Mouse (Mus musculus) megakaryocyte-erythroid progenitor cell, adult 5-6 weeks (primary cell): ENCODE results near the gene Tmem102. TPM values are rescaled to one million over a fixed set of nuclear protein-coding genes. Genes with fewer than 3 reads are reported as not detected.

Experiments
- ATAC-seq: replicated peaks from 2 replicates; pipeline ENCODE4 v1.8.0; 2016; ENCODE audit warnings: mild to moderate bottlenecking, inconsistent platforms; ENCODE audit not compliant: severe bottlenecking, poor library complexity, low FRiP score, low TSS enrichment
- total RNA-seq, 2 experiments: library from RNA; stranded (forward) in 1 of 2; stranded (reverse) in 1 of 2; fragments of 200-1000, 215-1000 nt in 1 of 2; fragments of >200 nt in 1 of 2; fragmentation: Nextera tagmentation in 1 of 2; gene quantifications; 2 replicates each; pipeline ENCODE4 v1.2.3; 2014 to 2017

Tmem102 gene
- total RNA-seq, 2 experiments from 2014 or later, result not detected

DNA sequence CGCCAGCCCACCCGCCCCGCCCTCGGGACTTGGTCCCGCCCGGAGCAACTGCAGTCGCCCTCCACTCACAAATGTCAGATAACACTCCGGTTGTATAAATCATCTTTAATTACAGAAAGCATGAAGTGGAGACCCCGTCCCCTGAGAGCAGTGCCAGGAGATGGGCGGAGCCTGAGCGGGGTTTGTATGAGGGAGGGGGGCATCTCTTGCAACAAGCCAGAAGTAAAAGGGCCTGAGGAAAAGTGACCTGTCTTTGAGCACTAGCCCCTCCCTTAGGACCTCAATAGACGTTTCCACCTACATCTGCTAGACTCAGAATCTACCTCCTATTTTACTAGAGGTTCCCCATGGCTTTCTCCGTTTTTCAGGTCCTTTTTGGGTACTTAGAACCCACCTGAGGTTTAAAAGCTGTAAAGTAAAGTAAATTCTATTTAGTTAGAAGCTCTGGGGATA, 9.4 kb downstream of the Tmem102 start:
- ATAC-seq, result no peak

DNA sequence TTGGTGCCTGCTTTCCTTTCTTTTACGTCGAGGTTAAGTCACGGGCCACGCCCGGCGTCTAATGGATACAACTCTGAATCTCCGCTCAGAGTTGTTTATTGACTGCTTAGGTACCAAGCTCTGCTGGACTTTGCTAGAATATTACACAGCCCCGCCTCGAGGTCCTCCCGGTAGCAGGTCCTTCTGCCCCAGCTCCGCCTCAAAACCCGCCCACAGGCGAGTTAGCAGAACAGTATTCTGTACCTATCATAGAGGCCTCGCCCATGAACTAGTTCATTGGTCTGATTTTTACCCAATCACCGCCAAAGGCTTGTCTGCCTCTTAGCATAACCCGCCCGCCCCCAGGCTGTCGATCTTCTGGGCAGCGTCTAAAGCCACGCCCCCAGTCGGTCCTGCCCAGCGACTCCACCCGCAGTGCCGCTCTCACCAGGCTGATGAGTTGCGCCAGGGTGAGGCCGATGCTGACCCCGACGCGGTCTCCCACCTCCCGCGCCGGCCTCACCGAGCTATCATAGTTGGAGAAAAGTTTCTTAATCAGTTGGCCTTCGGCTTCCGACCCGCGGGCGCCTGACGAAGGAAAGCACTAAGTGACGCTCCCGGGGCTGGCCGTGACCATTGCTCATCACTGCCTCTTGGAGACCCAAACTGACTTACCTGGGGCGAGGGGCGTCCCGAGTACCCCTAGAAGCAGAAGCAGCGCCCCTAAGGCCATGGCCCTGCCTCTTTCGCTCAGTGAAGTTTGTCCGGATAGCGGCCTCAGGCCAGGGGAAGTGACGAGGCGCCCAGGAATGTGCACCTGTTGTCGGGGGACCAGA, 10.0 kb downstream of the Tmem102 start, which contains the start of gene Chrnb1:
Chrnb1 (minus strand) TSS at position 776 of the 815 bp plus-strand sequence.
- ATAC-seq, result peak; percentile 99

DNA sequence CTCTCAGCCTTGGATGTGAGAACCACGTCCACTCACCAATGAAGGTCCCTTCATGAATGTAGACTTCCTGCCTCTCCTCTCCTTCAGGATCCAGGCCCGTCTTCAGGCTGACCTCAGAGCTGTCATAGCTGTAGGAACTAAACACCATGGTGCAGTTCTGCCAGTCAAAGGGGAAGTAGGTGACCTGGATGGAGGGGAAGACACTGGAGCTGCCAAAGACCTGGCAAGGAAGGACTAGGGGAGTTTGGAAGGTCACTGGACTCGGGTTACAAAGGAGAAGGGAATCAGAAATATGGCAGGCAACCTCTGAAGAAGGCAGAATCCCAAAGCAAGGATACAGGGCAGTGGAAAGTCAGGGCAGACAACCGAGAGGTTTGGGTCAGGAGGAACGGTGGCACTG, 12.0 kb downstream of the Tmem102 start:
- no peak for ATAC-seq

DNA sequence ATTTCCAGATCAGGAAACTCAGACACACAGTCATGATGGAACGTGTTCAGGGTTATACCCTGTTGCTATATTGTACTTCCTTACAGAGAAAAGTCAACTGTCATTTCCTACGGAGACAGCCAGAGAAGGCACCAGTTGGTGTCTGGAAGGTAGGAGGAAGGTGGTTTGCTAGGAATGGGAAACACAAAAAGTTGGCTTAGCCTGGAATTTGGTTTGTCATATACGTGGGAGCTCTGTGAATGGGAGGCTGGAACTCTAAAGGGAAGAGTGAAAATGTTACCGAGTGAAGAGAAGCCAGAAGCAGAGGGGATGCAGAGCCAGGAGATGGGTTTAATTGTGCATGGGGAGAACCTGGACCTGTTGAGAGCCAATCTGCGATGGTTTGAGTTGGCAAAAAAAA, 14.0 kb downstream of the Tmem102 start:
- no peak for ATAC-seq

DNA sequence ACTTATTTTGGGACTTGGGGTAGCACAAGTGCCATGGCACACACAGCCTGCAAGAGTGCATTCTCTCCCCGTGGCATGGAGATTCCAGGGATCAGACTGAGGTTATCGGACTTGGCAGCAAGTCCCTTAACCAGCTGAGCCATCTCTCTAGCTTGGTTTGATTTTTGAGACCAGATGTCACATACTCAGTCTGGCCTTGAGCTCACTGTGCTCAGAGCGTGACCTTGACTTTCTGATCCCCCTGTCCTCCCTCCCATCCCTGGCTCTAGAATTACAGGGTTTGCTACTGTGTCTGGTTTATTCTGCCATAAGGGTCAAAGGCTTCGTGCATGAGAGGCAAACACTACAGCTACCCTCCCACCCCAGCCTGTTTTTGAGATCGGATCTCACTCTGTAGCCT, 16.0 kb downstream of the Tmem102 start:
- no peak for ATAC-seq

DNA sequence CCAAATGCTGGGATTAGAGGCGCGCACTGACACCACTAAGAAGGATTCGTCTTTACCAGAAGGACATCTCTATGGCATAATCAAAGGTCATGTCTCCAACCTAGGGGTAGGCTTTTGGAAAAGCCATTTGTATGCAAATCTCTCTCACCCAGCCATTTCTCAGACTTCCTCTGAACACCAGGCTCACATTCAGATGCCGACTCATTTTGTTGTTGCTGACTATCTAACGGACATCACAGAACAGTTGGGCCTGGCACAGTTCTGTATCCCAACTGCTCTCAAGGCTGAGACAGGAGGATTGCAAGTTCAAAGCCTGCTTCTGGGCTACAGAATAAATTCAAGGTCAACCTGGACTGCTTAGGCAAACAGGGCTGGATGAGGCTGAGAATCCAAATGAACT, 18.1 kb downstream of the Tmem102 start:
- ATAC-seq, result no peak

DNA sequence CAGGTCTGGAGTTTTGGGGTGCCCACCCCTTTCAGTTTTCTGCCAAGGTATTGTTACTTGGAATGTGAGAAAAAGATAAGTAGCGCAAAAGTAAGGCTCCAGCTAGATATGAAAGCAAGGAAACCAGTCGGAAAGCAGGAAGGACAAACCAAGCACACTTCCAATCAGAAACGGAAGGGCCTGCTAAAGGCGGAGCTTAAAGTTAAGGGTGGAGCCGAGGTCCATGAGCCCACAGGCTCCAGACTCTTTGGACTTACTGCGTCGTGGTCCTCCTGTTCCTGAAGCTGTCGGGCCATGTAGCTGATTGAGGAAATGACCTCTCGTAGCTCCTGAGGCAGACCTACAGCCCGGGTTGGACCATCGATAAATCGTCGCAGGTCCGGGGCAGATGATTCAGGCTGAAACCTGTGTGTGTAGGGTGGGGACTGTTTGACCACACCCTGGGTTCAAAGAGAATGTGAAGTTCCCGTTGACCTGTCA, 20.6 kb downstream of the Tmem102 start:
- ATAC-seq, result peak; percentile 94

DNA sequence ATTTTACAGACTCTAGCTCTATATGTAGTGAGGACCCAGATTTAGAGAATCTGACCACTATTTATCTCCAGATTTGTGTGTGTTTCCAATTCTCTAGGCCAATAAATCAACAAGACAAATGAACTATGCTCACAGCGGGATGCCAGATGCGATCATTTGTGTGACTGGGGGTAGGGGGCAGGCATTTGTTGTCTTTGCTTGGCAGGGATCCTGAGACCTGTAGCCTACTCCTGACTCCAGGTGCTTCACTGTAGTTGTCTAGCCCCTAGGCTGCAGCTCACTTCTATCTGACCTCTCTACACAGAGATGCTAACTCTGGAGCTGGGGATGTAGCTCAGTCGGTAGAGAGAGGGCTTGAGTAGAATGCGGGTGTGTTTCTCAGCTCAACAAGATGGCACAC, 23.6 kb downstream of the Tmem102 start:
- no peak for ATAC-seq

DNA sequence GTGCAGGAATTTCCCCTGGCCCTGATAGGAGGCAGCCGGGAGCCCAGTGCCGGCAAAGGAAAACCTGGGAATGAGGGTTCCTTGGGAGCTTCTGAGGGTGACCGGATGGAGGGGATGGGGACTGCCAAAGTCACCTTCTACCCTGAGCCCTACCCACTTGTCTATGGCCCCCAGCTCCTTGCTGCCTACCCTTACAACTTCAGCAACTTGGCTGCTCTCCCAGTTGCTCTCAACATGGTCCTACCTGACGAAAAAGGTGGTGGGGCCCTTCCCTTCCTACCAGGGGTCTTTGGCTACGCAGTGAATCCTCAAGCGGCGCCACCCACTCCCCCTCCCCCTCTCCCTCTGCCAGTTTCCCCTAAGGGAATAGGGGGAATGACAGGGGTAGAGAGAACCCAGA, 26.4 kb downstream of the Tmem102 start:
- no peak for ATAC-seq

DNA sequence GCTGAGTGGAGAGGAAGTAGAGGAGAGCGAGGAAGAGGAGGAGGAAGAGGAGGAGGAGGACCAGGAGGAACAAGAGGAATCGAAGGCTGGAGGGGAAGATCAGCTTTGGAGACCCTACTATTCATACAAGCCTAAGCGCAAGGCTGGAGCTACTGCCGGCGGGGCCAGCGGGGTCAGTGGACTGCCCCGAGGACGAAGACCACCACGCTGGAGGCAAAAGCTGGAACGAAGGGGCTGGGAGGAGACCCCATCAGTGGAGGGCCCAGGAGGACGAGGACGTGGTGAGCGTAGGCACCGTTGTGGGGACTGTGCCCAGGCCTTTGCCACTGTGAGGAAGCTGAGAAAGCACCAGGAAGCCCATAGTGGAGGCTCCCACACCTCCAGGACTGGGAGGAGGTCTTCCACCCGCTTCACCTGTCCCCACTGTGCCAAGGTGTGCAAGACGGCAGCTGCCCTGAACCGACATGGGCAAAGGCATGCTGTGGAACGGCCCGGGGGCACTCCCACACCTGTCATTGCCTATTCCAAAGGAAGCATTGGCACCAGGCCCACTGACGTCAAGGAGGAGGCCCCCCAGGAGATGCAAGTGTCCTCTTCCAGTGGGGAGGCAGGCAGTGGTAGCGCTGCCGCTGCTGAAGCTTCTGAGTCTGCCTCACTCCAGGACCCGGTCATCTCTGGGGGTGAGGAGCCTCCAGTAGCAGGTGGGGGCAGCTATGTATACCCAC, 27.0 kb downstream of the Tmem102 start:
- no peak for ATAC-seq

DNA sequence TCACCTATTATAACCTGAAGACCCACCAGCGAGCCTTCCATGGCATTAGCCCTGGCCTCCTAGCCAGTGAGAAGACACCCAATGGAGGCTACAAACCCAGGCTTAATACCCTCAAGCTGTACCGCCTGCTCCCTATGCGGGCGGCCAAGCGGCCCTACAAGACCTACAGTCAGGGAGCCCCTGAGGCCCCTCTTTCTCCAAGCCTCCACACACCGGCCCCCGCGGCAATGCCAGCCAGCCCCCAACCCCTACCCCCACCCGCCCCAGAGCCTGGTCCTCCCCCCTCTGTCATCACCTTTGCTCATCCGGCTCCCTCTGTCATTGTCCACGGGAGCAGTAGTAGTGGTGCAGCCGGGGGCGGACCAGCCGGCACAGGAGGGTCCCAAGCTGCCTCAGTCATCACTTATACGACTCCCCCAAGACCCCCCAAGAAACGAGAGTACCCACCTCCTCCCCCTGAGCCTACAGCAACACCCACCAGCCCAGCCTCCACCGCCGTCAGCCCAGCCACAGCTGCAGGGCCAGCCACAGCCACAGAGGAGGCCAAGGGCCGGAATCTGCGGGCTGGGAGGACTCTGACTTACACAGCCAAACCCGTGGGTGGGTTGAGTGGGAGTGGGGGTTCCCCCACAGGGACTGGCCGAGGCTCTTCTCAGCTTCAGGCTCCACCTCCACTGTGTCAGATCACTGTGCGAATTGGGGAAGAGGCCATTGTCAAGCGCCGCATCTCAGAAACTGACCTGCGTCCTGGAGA, 27.7 kb downstream of the Tmem102 start:
- no peak for ATAC-seq

DNA sequence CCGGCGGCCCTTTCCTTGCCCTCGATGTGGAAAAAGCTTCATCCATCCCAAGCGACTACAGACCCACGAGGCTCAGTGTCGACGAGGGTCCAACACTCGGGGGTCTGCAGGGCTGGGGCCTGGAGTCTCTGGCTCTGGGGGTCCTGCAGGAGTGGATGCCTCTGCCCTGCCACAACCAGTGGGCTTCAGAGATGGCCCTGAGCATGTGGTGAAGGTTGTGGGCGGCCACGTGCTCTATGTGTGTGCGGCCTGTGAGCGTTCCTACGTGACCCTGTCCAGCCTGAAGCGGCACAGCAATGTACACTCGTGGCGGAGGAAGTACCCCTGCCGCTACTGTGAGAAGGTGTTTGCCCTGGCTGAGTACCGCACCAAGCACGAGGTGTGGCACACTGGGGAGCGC, 28.9 kb downstream of the Tmem102 start:
- ATAC-seq, result no peak

DNA sequence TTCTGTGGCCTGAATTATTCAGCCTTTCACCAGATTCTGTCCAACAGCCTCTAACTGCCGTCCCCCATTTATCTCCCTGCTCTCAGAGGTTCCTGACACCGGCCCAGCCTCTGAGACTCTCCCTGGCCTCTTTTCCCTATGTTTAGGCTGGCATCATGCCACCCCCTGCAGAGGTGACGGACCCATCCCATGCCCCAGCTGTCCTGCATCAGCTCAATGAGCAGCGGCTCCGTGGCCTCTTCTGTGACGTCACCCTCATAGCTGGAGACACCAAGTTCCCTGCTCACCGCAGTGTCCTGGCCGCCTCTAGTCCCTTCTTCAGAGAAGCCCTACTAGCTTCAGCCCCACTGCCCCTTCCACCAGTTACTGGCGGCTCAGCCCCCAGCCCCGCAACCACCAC, 29.7 kb downstream of the Tmem102 start:
- ATAC-seq, result no peak

DNA sequence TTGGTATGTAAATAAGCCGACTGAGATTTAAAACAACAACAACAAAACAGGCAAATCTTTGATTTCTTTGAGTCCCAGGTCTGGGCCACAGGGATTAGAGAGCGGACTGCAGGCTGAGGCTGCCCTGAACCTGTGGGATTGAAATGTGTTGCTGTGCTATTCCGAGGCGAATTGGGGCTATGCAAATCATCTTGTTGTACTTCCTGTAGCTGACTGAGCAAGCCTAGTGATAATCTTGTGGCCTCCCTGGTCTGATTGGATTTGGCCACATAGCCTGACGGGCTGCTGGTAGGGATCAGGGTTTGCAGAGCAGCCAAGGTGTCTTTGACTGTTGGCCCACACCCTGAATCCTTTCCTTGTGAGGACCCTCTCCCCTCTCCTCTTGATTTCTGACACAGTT, 30.5 kb downstream of the Tmem102 start:
- ATAC-seq, result no peak

DNA sequence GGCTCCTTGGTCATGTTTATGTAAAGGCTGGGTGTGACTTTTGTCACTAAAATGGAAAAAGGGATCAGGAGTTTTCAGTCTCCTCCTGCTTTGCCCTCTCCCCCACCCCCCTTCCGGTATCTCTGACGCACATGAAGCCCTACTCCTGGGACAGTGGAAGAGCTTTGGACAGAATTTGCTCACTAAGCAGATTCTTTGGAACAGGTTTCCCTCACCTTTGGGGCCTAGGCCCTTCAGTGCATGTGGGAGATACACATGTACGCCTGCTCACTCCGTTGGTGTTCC, 37.9 kb downstream of the Tmem102 start:
- no peak for ATAC-seq

DNA sequence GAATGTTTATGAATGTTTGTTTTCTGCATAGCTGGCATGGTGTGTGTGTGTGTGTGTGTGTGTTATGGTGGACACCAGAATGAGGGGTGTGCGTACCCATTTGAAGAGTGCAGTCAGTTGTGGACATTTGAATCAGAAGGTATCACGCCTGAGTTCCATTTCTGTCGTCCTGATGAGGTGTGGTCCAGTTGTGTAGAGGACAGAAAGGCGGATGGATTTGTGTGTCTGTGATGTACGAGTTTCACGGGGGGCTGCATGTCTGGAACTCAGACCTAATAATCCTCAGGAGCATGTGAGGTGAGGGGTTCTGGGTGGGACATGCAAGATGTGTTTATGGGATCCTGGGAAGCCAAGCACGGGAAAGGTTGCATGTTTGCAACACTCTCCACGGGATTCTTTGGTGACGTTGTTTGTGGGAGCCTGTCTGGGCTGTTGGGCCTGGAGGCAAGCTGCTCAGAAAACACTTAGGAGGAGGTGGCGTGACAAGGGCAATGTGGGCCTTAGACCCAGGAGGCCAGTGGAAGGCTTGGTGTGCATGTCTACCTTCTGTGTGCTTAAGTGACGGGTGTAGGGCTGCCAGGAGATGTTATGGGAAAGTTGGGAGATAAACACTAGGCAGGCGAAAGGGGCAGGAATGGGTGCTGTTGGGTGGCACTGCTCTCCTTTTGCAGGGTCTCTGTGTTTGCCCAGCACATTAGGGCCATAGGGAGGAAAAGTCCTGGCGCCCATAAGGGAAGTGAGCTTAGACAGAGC, 38.4 kb downstream of the Tmem102 start:
- ATAC-seq, result no peak

DNA sequence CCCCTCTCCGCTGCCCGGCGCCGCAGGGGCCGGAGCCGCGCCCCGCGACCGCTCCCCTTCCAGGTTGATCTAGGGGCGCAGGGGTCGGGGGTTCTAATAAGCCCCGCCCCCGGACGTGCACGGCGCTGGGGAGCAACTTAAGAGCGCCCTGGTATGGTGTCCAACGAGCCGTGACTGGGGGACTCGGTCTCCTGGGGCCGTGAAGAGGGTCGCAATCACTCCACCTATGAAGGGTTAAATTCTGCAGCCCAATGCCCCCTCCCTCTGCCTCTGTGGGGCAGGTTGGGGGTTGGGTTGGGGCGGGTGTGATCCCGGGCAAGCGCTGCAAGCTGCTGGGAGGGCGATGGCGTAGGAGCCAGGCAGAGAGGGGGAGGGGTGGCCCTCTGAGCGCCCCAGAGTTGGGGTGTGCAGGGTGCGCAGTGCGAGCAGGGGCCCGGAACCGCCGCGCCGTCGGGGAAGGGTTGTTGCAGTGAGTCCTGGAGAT, 39.3 kb downstream of the Tmem102 start:
- ATAC-seq, result peak; percentile 80

DNA sequence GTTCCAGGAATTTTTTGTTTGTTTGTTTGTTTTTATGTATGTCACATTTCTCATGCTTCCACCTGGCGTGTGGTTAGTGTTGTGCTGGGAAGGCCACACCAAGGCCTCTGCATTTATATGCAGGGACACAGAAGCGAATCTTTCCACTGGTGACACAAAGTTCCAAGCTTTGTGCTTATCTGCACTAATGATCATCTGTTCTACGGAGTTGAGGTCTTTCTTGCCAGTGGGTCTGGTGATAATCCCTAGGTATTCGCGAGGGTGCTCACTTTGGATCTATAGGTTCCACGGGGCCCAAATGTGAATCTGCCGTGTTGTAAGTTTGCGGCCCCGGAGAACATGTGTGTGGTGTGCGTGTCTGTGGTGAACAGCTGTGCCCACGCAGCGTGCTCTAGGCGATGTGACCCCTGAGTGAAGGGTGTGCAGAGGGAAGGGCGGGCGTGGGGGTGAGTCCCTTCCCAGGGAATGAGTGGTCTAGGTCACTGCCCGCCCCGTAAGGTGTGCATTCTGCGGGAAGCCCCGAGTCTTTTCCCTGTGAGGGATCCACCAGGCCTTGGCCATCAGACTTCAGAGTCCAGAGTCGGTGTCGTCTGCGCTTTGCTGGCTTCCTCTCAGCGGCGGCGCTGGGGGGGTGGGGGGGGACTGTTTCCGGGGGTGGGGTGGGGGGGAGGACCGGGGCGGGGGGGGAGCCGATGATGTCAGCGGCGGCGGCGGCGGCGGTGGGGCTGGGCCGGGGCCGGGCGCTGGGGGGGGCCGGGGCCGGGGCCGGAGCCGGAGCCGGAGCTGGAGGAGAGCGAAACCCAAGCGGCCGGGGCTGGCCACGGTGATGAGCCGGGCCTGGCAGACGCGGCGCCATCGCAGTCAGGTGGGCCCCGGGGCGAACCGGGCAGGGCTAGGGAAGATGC, 40.0 kb downstream of the Tmem102 start, which contains the start of gene Zbtb4:
Zbtb4 (plus strand) TSS at position 692 of the 905 bp plus-strand sequence.
- ATAC-seq, result no peak
